Mouse (Mus musculus): ENCODE measurements around the gene Nelfcd. TPM values are rescaled to one million over a fixed set of nuclear protein-coding genes. Genes with fewer than 3 reads are reported as not detected.
A peak's percentile ranks its signal among the peaks of the same experiment; 100 is the strongest.

The Nelfcd gene
- polyA plus RNA-seq, 1 experiment from 2014 or later, result 78.1 TPM

DNA sequence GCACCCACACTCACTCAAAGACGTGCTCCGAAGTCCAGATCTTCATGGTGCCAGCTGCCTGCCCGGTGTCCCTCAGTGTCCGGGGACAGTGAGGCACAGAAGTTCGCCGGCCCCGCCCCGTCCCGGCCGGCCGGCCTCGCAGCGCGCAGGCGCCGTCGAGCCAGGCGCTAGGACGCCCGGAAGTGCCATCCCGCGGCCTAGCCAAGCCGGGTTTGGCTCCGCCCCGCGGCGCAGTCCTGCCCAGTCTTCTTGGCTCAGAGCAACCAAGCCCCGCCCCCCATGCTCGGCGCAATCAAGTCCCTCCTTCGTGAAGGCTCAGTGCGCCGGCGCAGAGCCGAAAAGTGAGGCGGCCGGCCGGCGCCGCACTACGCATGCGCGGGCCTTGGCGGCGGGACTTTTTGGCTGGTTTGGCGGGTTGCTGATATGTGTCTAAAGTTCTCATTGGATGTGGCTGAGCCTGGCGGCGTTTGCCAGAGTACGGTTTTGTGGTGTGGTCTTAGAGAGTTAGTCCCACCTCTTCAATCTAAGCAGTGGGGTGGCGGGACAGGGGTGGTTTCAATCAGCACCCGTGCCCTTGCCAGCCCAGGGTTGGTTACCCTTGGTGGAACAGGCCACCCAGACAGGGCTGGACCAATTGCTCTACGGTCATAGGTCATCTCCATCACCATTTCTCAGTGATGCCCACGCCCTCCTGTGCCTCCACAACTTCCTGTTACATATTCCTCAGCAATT, 57.4 kb downstream of the Nelfcd start, which contains the start of gene Prelid3b:
Gene Prelid3b, minus strand, starts transcription at position 264 of the 732 bp plus-strand sequence.
- no peaks in the 10 kb centered on the region for H3K27me3 ChIP-seq (ENCODE audit: control insufficient read depth, insufficient read depth, low read length)
- peaks cover 28% of the 10 kb centered on the region for H3K36me3 ChIP-seq (ENCODE audit: control insufficient read depth, insufficient read depth)
- H3K4me3 ChIP-seq (ENCODE audit: low read length), result peak within 1 kb of the TSS; percentile 89
- peak within 1 kb of the TSS; percentile 78 for H3K27ac ChIP-seq (ENCODE audit: low read length)
- H3K4me2 ChIP-seq (ENCODE audit: low read depth, low read length), result peak within 1 kb of the TSS; percentile 91
- peak; percentile 99 for ATAC-seq (replicated peaks; ENCODE audit: extremely low read depth, insufficient read depth, low FRiP score)
- H3K9me3 ChIP-seq (replicated peaks; ENCODE audit: control insufficient read depth, low read length), result no peaks in the 10 kb centered on the region
- WGBS, result under 1% methylated on average over 53 of the region's 53 CpGs
- H3K4me1 ChIP-seq (ENCODE audit: control insufficient read depth, insufficient read depth, low read length), result peaks cover 28% of the 10 kb centered on the region
- H3K9ac ChIP-seq (ENCODE audit: low read length), result peak within 1 kb of the TSS; percentile 90

DNA sequence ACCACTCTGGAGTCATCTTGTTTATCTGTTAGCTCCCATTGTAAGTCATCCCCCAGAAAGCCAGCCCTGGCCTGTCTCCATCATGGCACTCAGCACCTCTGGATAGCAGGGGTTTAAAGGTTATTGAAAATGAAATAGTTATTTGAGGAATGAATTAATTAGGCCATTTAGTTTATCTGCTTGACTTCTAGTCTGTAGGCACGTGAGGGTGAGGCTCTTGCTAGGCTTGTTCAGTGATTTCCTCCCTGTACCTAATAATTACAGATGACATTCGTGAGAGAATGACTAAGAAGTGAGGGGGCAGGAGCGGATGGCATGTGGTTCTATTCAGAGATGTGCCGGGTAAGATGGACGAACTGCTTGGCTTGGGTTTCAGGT, 57.9 kb downstream of the Nelfcd start:
- Histone ChIP-seq H3K9ac (ENCODE audit: low read length) (peak overlapping the region; percentile 74), H3K36me3 (ENCODE audit: control insufficient read depth, insufficient read depth) (peaks cover 22% of the 10 kb centered on the region), H3K27ac (ENCODE audit: low read length) (peak overlapping the region; percentile 60), H3K4me3 (ENCODE audit: low read length) (peak overlapping the region; percentile 89), H3K27me3 (ENCODE audit: control insufficient read depth, insufficient read depth, low read length) (no peaks in the 10 kb centered on the region), H3K4me1 (ENCODE audit: control insufficient read depth, insufficient read depth, low read length) (peaks cover 28% of the 10 kb centered on the region), H3K9me3 (replicated peaks; ENCODE audit: control insufficient read depth, low read length) (no peaks in the 10 kb centered on the region), H3K4me2 (ENCODE audit: low read depth, low read length) (peak overlapping the region; percentile 73)
- no peak for ATAC-seq (replicated peaks; ENCODE audit: extremely low read depth, insufficient read depth, low FRiP score)
- WGBS, result 70% methylated on average over 5 of the region's 5 CpGs

Other genes starting within 250 kb of the Nelfcd start
- 1,284 and 1,464 TPM in 2 replicates for gene Gnas, start 131.5 kb upstream of the Nelfcd start, polyA plus RNA-seq (2015; fragmentation: Nextera tagmentation; extraction: Ambion mirVana)
- gene Gm20721, start 69.1 kb upstream of the Nelfcd start, polyA plus RNA-seq (2015; fragmentation: Nextera tagmentation; extraction: Ambion mirVana), result 33.4 and 41.6 TPM in 2 replicates
- 123 and 131 TPM in 2 replicates for gene Ctsz, start 23.2 kb downstream of the Nelfcd start, polyA plus RNA-seq (2015; fragmentation: Nextera tagmentation; extraction: Ambion mirVana)
- 2.5 and 2.6 TPM in 2 replicates for gene Tubb1, start 34.9 kb downstream of the Nelfcd start, polyA plus RNA-seq (2015; fragmentation: Nextera tagmentation; extraction: Ambion mirVana)
- 912 and 1,057 TPM in 2 replicates for gene Atp5e, start 48.3 kb downstream of the Nelfcd start, polyA plus RNA-seq (2015; fragmentation: Nextera tagmentation; extraction: Ambion mirVana)
- gene Prelid3b, start 57.3 kb downstream of the Nelfcd start, polyA plus RNA-seq (2015; fragmentation: Nextera tagmentation; extraction: Ambion mirVana), result 146 and 162 TPM in 2 replicates
- gene Zfp831, start 227.7 kb downstream of the Nelfcd start, polyA plus RNA-seq (2015; fragmentation: Nextera tagmentation; extraction: Ambion mirVana), result 0.01 and 0.04 TPM in 2 replicates